In the genomic region with DNA sequence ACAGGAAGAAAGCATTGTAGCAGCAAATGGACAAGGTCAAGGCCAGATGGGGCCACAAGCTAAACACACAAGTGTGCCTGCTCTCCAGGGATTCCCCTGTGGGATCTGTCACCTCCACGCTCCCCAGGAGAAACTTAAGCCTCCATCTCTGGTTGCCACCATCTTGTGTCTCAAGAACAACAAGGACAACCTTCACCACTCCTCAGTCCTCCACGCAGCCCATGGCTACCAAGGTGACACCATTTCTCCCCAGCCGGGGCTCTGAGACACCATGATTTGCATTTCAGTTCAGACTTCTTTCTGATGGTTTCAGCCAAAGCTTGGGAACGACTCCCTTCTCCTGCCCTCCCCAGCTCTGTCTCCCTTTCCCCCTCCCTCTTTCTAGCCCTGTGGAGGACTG, we compare ENCODE assay signal across 17 mouse cellular contexts.
"Had no signal": no experiment of that assay in that cellular context is flagged by ENCODE, and none has a peak within 500 bp of the region (broad histone marks: within the 10 kb centered on the region; RNA-seq: fewer than 3 reads in every experiment).

No protein-coding gene starts in this region.

- H3K4me3 ChIP-seq: lung, embryonic 15.5 days; megakaryocyte, embryonic 14.5 days; midbrain, embryonic 13.5 days; midbrain, embryonic 15.5 days; stomach, embryonic 15.5 days had no signal

- H3K36me3 ChIP-seq: lung, embryonic 15.5 days; midbrain, embryonic 13.5 days; midbrain, embryonic 15.5 days; stomach, embryonic 15.5 days had no signal

- DNase-seq: liver, postnatal 0 days; lung, adult 2 months; lung, postnatal 14 days; lung, postnatal 36 days; right cerebral cortex, postnatal 14 days; thymus, adult 2 months; thymus, postnatal 25 days; thymus, postnatal 4 days had no signal

- H3K27ac ChIP-seq: lung, embryonic 15.5 days; macrophage; midbrain, embryonic 13.5 days; midbrain, embryonic 15.5 days; stomach, embryonic 15.5 days; stomach, postnatal 0 days had no signal

- H3K9ac ChIP-seq: liver, postnatal 0 days; lung, embryonic 15.5 days; midbrain, embryonic 13.5 days; midbrain, embryonic 15.5 days; stomach, embryonic 15.5 days had no signal

- H3K9me3 ChIP-seq: lung, embryonic 15.5 days; megakaryocyte, embryonic 14.5 days; midbrain, embryonic 13.5 days; midbrain, embryonic 15.5 days; stomach, embryonic 15.5 days had no signal

- ATAC-seq: liver, postnatal 0 days; lung, postnatal 0 days; midbrain, embryonic 13.5 days; midbrain, embryonic 15.5 days had no signal

- H3K4me2 ChIP-seq: lung, embryonic 15.5 days; midbrain, embryonic 11.5 days; midbrain, embryonic 13.5 days; midbrain, embryonic 15.5 days; stomach, embryonic 15.5 days had no signal

- H3K27me3 ChIP-seq: midbrain, embryonic 15.5 days; stomach, embryonic 15.5 days had no signal

- H3K4me1 ChIP-seq: megakaryocyte, embryonic 14.5 days had no signal
